Mouse (Mus musculus) thymus, postnatal 25 days (tissue): ENCODE measurements around the gene Dusp12.

ENCODE experiments used
- DNase-seq: peaks from one replicate; pipeline ENCODE4 v3.0.0; 2022

The Dusp12 gene

GRCm38 (mm10) chr1:170861671-170862434 lies 23.5 kb downstream of the Dusp12 start:
- no peak for DNase-seq

GRCm38 (mm10) chr1:170858872-170859271 lies 26.5 kb downstream of the Dusp12 start:
- no peak for DNase-seq

- no peak for DNase-seq
Measured at GRCm38 (mm10) chr1:170857369-170857768, 28.0 kb downstream of the Dusp12 start.

- no peak for DNase-seq
Measured at GRCm38 (mm10) chr1:170855056-170855760, 30.1 kb downstream of the Dusp12 start.

- no peak for DNase-seq
Measured at GRCm38 (mm10) chr1:170853604-170854003, 31.7 kb downstream of the Dusp12 start.

- DNase-seq: no peak
Measured at GRCm38 (mm10) chr1:170850637-170851624, 34.4 kb downstream of the Dusp12 start.

GRCm38 (mm10) chr1:170850007-170850406 lies 35.3 kb downstream of the Dusp12 start:
- no peak for DNase-seq

GRCm38 (mm10) chr1:170845448-170846307 lies 39.7 kb downstream of the Dusp12 start:
- no peak for DNase-seq

- no peak for DNase-seq
Measured at GRCm38 (mm10) chr1:170844380-170844779, 41.0 kb downstream of the Dusp12 start.

- DNase-seq: no peak
Measured at GRCm38 (mm10) chr1:170839685-170840084, 45.7 kb downstream of the Dusp12 start.

- DNase-seq: no peak
Measured at GRCm38 (mm10) chr1:170834756-170835155, 50.6 kb downstream of the Dusp12 start.

GRCm38 (mm10) chr1:170829781-170830180 lies 55.6 kb downstream of the Dusp12 start:
- no peak for DNase-seq

- no peak for DNase-seq
Measured at GRCm38 (mm10) chr1:170829344-170829743, 56.0 kb downstream of the Dusp12 start.
